Mouse (Mus musculus) natural killer cell, adult 2 months (primary cell): ENCODE data around the gene Ces5a.
"Not testable (repeated sequence)": the region's sequence is repeated elsewhere in the genome, so short reads cannot be mapped to it uniquely, and the experiment has no call there.

Source experiments
- DNase-seq, 2 experiments: peaks; one replicate each; pipeline ENCODE4 v3.0.0; 2022; ENCODE audit warnings: low spot score in 2 of 2

The Ces5a gene

GRCm38 (mm10) chr8:93535730-93536129 is at the start of gene Ces5a:
Gene Ces5a, minus strand, starts transcription at chr8:93535830.
- no peak for DNase-seq

GRCm38 (mm10) chr8:93572841-93573240 is 37.2 kb upstream of the Ces5a start:
- no peak for DNase-seq

GRCm38 (mm10) chr8:93572095-93572501 is 36.5 kb upstream of the Ces5a start:
- DNase-seq: no peak

- no peak for DNase-seq
Observed at GRCm38 (mm10) chr8:93571369-93571985, 35.8 kb upstream of the Ces5a start.

GRCm38 (mm10) chr8:93570186-93570530 is 34.5 kb upstream of the Ces5a start:
- no peak for DNase-seq

- DNase-seq: no peak
Observed at GRCm38 (mm10) chr8:93569311-93570185, 33.9 kb upstream of the Ces5a start.

GRCm38 (mm10) chr8:93568666-93569065 is 33.0 kb upstream of the Ces5a start:
- DNase-seq: no peak

- DNase-seq: no peak
Observed at GRCm38 (mm10) chr8:93567086-93567485, 31.5 kb upstream of the Ces5a start.

GRCm38 (mm10) chr8:93564634-93565033 is 29.0 kb upstream of the Ces5a start:
- no peak for DNase-seq

- DNase-seq: no peak
Observed at GRCm38 (mm10) chr8:93563551-93563950, 27.9 kb upstream of the Ces5a start.

- no peak for DNase-seq
Observed at GRCm38 (mm10) chr8:93562557-93563210, 27.1 kb upstream of the Ces5a start.

- DNase-seq: no peak
Observed at GRCm38 (mm10) chr8:93561271-93561670, 25.6 kb upstream of the Ces5a start.

- no peak for DNase-seq
Observed at GRCm38 (mm10) chr8:93559696-93560095, 24.1 kb upstream of the Ces5a start.

GRCm38 (mm10) chr8:93502634-93503033 is 33.0 kb downstream of the Ces5a start:
- DNase-seq: no peak

GRCm38 (mm10) chr8:93499437-93499836 is 36.2 kb downstream of the Ces5a start:
- no peak for DNase-seq

- DNase-seq: no peak
Observed at GRCm38 (mm10) chr8:93495330-93495729, 40.3 kb downstream of the Ces5a start.

GRCm38 (mm10) chr8:93488743-93489142 is 46.9 kb downstream of the Ces5a start:
- DNase-seq: no peak

- no peak for DNase-seq
Observed at GRCm38 (mm10) chr8:93478211-93478610, 57.4 kb downstream of the Ces5a start.

GRCm38 (mm10) chr8:93469733-93470132 is 65.9 kb downstream of the Ces5a start:
- not testable (repeated sequence) for DNase-seq

- no peak for DNase-seq
Observed at GRCm38 (mm10) chr8:93454258-93454877, 81.3 kb downstream of the Ces5a start.
